Mouse (Mus musculus) liver, postnatal 0 days (tissue): ENCODE measurements around the gene Dus1l.

ENCODE experiments used
- CTCF ChIP-seq: sonication (generic); IDR thresholded peaks from 2 replicates; pipeline ENCODE4 v1.5.1; 2016; ENCODE audit warnings: antibody characterized with exemption, low read depth
- EP300 ChIP-seq: IDR thresholded peaks from 2 replicates; pipeline ENCODE4 v1.6.1; 2016; ENCODE audit warnings: antibody characterized with exemption, low read depth, mild to moderate bottlenecking

DNA sequence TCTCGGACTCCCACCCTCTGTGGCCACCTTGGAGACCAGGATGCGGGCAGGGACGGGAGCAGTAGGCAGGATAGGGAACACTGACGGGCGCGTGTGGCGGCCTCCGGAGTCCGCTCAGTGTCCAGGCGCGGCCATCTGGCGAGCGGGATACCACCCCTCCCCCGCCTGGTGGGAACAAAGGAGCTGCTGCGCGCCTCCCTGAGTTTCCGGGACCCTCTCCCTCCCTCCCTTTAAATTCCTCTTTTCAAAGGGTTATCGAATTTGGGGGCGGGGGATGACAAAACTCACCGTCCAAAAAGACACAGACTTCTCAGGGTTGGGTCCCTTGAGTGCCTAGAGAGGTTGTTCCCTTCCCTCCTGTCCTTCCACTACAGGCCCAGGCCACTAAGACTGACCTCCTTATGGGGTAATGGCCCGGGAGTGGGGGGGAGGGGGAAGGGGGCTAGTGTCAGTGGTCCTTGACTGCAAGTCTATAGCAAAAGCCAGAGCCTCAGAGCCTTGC lies 28.6 kb upstream of the Dus1l start:
- TF ChIP-seq CTCF (no peak), EP300 (no peak)
